Mouse (Mus musculus): ENCODE data around the gene Trim7.
A peak's percentile ranks its signal among the peaks of the same experiment; 100 is the strongest.
"Not testable (repeated sequence)": the region's sequence is repeated elsewhere in the genome, so short reads cannot be mapped to it uniquely, and the experiment has no call there.

Gene Trim7

GRCm38 (mm10) chr11:48825979-48826751 is at the start of gene Trim7, which contains the start of gene Gm12184:
TSS of gene Trim7 (plus strand) at chr11:48826140.
TSS of gene Gm12184 (minus strand) at chr11:48826655.
- DNase-seq (ENCODE audit: inconsistent age in 2 of 2, low spot score in 1 of 2) = peak; percentile 53 to 86

GRCm38 (mm10) chr11:48776664-48777063 is 49.3 kb upstream of the Trim7 start:
- DNase-seq (ENCODE audit: inconsistent age in 2 of 2, low spot score in 1 of 2) = peak in 1 of 2 experiments; percentile 30

- no peak for DNase-seq (ENCODE audit: inconsistent age in 2 of 2, low spot score in 1 of 2)
Measured at GRCm38 (mm10) chr11:48777303-48777702, 48.6 kb upstream of the Trim7 start.

GRCm38 (mm10) chr11:48779450-48779849 is 46.5 kb upstream of the Trim7 start:
- DNase-seq (ENCODE audit: inconsistent age in 2 of 2, low spot score in 1 of 2) = peak in 1 of 2 experiments; percentile 80

GRCm38 (mm10) chr11:48782243-48782642 is 43.7 kb upstream of the Trim7 start:
- DNase-seq (ENCODE audit: inconsistent age in 2 of 2, low spot score in 1 of 2) = no peak

- peak in 1 of 2 experiments; percentile 50 for DNase-seq (ENCODE audit: inconsistent age in 2 of 2, low spot score in 1 of 2)
Measured at GRCm38 (mm10) chr11:48787455-48788211, 38.3 kb upstream of the Trim7 start.

GRCm38 (mm10) chr11:48788311-48789089 is 37.4 kb upstream of the Trim7 start:
- peak; percentile 72 to 93 for DNase-seq (ENCODE audit: inconsistent age in 2 of 2, low spot score in 1 of 2)

- DNase-seq (ENCODE audit: inconsistent age in 2 of 2, low spot score in 1 of 2) = no peak
Measured at GRCm38 (mm10) chr11:48789215-48789614, 36.7 kb upstream of the Trim7 start.

GRCm38 (mm10) chr11:48789973-48790823 is 35.7 kb upstream of the Trim7 start:
- DNase-seq (ENCODE audit: inconsistent age in 2 of 2, low spot score in 1 of 2) = peak; percentile 84 to 96

- peak in 1 of 2 experiments; percentile 26 for DNase-seq (ENCODE audit: inconsistent age in 2 of 2, low spot score in 1 of 2)
Measured at GRCm38 (mm10) chr11:48790946-48791345, 35.0 kb upstream of the Trim7 start.

GRCm38 (mm10) chr11:48791894-48792293 is 34.0 kb upstream of the Trim7 start:
- not testable (repeated sequence) for DNase-seq (ENCODE audit: inconsistent age in 2 of 2, low spot score in 1 of 2)

- no peak for DNase-seq (ENCODE audit: inconsistent age in 2 of 2, low spot score in 1 of 2)
Measured at GRCm38 (mm10) chr11:48793184-48793583, 32.8 kb upstream of the Trim7 start.

GRCm38 (mm10) chr11:48795221-48795620 is 30.7 kb upstream of the Trim7 start:
- DNase-seq (ENCODE audit: inconsistent age in 2 of 2, low spot score in 1 of 2) = peak in 1 of 2 experiments; percentile 41

- no peak for DNase-seq (ENCODE audit: inconsistent age in 2 of 2, low spot score in 1 of 2)
Measured at GRCm38 (mm10) chr11:48796290-48796689, 29.6 kb upstream of the Trim7 start.

- no peak for DNase-seq (ENCODE audit: inconsistent age in 2 of 2, low spot score in 1 of 2)
Measured at GRCm38 (mm10) chr11:48797287-48797686, 28.7 kb upstream of the Trim7 start.

- peak in 1 of 2 experiments; percentile 43 for DNase-seq (ENCODE audit: inconsistent age in 2 of 2, low spot score in 1 of 2)
Measured at GRCm38 (mm10) chr11:48798308-48798707, 27.6 kb upstream of the Trim7 start.

- peak in 1 of 2 experiments; percentile 56 for DNase-seq (ENCODE audit: inconsistent age in 2 of 2, low spot score in 1 of 2)
Measured at GRCm38 (mm10) chr11:48798984-48799920, 26.7 kb upstream of the Trim7 start.

GRCm38 (mm10) chr11:48799921-48800701 is 25.8 kb upstream of the Trim7 start, which contains the start of gene Rack1:
TSS of gene Rack1 (plus strand) at chr11:48800332.
- peak; percentile 93 to 99 for DNase-seq (ENCODE audit: inconsistent age in 2 of 2, low spot score in 1 of 2)

Data from adrenal gland, adult (tissue).